Mouse (Mus musculus): ENCODE measurements around the gene Gm49342.
"Not testable (repeated sequence)": the region's sequence is repeated elsewhere in the genome, so short reads cannot be mapped to it uniquely, and the experiment has no call there.

The Gm49342 gene

DNA sequence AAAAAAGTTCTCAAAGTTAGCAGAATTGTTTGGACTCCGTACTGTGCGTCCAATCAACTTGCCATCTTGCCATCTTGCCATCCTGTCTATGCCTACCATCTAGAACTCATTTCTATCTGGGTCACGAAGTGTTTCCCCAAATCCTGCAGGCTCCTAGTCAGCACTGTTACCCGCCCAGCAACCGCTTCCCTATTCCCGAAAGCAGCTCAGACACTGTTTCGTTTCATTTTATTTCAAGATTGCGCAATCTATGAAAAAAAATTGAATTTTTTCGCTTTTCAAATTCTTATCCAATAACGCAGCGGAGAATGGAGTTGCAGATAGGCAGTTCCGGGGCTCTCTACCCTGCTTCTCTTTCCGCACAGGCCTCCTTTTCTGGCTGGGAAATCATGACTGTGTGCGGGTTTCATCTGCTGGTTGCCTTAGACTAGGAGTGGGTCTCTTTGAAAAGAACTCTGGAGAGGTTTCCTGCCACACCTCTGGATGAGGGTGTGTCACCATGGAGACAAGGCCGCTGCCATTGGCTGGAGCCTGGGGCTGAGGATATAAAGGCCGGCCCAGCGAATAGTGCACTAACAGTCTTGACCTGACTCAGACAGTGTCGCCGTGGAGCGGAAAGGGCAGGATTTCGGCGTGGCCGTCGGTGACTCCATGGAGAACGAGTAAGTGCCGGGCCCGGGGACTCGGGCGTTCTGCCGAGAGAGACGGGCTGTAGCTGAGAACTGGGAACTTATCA, at the start of gene Gm49342:
Gene Gm49342, plus strand, starts transcription at position 586 of the 736 bp plus-strand sequence.
- peak; percentile 89 for DNase-seq (ENCODE audit: low read depth)

DNA sequence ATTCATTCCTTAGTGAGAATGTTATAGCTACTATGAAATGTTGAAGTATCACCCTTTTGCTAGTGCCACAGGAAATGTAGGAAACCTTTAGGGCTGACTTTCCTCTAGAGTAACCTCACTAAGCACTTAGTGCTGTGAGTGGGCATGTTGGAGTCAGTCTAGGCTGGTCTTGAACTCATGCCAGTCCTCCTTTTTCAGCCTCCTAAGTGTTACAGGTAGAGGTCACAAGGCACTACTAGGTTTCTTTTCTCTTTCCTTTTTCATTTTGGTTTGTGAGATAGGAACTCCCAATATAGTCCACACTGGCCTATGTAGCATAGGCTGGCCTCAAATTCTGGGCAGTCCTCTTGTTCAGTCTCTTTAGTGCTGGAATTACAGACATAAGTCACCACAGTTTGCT, 48.9 kb upstream of the Gm49342 start:
- DNase-seq (ENCODE audit: low read depth), result no peak

DNA sequence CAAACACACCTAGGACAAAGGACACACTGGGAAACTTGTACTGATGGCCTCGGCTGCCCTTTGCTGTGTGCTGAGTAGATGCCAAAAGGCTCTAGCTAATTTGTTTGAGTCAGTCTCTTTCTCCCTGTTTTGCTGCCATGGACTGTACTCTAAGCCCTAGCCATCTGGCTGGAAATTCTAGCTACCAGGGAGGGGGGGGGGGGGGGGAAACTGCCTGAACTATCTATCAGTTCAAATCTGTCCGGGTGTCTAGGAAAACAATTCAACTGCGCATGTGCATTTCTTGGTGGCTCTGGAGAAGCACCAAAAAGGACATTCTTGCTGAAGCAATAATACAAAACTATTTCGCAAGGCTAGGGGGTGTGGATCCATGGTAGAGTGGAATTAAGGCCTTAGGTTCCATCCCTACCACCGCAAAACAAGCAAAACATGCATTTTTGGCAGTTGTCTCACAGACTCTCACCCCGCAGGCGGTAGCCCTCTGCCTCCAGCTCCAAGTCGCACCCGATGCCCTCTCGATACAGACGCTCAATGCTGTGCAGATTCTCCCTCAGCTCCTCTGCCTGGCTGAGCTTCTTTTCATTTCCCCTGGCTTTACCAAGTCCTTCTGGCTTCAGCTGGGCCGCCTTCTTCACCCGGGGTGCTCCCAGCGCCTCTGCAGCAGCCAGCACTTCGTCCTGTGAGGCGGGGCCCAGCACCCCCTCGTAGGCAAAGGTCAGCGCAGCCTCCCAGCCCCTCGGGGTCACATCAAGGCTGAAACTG, 48.2 kb upstream of the Gm49342 start:
- DNase-seq (ENCODE audit: low read depth), result no peak

DNA sequence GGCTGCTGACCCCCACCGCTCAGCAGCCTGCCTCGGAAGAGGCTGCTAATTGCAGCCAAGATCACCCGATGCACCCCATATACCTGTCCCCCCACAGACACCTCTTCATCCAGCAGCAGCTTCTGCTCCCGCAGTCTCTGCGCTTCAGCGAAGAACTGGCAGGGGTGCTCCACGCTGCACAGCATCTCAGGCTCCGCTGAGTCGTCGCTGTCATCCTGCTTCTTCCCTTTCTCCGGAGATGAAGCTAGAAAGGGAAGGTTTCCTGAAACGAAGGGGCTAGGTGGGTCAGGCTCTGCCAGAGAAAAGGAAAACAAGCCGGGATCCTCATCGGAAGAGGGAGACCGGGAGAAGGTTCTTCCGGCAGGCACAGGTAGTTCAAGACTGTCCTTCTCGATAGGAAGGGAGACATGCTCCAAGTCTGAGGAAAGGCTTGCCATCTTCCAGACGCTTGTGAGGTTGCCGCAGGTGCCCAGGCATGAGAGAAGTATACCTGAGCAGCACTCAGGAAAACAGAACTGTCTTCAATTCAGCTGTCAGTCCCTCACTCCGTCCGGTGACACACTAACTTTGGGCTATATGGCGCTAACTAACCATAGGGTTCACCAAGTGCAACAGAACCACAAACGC, 47.5 kb upstream of the Gm49342 start:
- no peak for DNase-seq (ENCODE audit: low read depth)

DNA sequence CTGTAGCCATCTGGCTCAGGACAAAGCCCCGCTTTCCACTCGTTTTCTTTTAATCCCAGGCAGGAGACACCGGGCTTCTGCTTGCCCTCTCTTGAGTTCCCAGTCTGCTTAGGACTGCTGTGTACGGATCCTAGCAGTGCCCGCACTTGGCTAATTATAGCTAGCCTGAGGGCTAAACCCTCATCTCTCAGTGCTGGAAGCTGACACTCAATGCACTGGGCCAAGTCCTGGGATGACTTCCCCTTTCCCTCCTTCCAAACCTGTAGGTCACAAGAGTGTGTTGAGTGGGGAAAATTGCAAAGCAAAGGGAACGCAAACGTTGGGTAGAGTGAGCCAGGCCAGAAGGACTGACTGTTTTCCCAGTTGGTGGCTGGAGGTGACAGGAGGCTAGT, 46.9 kb upstream of the Gm49342 start, which contains the start of gene Klhl33:
Gene Klhl33, minus strand, starts transcription at position 134 of the 392 bp plus-strand sequence.
- no peak for DNase-seq (ENCODE audit: low read depth)

DNA sequence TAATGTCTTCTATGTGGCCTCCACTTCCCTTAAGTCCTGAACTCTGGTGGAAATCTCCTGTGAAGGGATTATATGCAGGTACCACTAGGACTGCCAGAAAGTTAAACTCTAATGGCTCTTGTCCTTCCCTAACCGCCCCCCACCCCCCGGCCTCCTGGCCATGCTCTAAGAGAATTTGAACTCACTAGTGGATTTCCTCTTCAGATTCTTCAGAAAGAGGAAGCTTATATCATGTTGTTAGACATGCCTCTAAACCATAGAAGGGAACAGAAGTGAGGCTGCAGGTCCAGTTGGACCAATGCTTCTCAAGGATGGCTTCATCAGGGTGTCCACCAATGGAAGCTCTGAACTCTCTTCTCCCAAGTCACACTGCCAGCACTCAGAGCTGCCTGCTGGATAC, 46.3 kb upstream of the Gm49342 start:
- DNase-seq (ENCODE audit: low read depth), result not testable (repeated sequence)

DNA sequence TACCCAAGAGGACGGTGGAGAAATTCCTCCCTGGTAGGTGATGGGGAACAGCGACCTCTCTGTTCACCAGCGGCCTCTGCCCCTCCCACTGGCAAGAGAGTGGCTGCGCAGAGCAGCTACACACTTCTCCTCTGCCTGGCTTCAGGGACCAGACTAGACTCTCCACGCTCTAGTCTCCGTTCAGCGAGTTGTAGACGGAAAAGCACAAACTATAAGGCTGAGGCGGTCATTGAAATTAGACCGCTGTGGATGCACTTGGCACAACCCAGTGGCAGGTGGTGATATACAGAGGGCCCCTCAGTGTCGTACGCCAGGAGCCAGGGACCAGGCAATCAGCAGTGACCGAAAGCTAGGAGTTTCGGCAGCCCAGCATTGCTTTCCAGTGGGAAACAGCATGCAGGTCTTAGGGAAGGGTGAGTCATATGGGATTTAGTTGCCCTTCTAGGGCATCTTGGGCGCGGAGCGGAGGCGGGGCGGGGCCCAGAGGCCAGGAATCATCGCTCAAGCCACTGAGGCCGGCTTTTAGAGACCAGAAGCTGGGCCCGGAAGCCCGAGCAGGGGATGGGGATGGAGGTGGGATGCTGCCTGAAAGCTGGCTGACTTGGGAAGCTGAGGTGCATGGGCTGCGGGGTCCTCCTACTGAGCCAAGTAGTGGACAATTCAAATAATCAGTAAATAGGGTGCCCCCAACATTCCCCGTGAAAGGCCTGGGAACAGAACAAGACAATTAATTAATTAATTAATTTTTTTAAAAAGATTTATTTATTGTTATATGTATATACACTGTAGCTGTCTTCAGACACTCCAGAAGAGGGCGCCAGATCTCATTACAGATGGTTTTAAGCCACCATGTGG, 40.1 kb upstream of the Gm49342 start:
- DNase-seq (ENCODE audit: low read depth), result no peak

DNA sequence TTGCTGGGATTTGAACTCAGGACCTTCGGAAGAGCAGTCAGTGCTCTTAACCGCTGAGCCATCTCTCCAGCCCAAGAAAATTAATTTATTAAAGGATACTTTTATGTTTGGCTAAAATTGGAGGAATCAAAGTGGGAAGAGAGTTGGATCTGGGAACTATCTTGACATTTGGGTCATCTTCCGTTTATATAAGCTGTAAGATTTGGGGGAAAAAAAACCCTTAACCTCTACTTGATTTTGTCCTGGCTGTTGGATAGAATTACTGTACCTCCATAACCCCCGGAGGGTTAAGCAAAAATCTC, 39.5 kb upstream of the Gm49342 start:
- DNase-seq (ENCODE audit: low read depth), result no peak

DNA sequence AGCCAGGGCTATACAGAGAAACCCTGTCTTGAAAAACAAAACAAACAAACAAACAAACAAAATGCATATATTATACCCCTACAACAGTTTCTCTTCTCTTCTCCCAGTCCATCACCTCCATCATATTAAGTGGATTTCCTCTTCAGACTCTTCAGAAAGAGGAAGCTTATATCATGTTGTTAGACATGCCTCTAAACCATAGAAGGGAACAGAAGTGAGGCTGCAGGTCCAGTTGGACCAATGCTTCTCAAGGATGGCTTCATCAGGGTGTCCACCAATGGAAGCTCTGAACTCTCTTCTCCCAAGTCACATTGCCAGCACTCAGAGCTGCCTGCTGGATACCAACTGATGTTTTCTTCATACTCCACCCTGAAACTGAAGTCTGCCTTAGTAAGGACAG, 39.0 kb upstream of the Gm49342 start:
- not testable (repeated sequence) for DNase-seq (ENCODE audit: low read depth)

DNA sequence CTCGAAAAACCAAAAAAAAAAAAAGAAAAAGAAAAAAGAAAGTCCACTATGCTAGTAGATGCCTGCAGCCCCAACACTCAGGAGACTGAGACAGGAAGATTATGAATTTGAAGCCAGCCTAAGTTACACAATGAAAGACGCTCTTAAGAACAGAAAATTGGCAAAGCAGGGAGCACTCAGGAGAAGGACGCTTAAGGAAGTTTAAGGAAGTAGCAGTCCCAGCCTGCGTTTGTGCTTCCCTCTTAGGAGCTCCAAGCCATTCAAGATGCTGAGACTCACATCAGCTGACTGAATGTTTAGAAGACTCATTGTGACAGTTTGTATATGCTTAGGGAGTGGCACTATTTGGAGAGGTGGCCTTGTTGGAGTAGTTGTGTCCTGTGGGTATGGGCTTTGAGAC, 36.2 kb upstream of the Gm49342 start:
- no peak for DNase-seq (ENCODE audit: low read depth)

DNA sequence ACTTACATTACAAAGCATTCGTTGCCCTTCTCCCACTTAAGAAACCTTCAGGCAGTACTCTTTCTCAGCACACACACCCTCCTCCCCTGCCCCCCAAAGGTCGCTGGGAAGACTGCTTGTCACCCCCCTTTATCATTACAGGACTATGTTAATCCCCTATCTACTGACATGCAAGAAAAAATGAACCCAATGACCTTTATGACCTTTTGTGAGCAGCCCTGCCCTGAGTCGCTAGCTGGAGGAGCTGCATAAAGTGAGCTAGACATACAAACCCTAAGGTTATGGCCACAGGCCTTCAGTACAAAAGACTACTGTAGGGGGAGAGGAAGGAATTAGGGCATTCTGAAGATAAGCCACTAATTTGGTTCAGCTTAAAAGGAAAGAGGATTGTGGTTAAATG, 33.0 kb upstream of the Gm49342 start:
- DNase-seq (ENCODE audit: low read depth), result no peak

DNA sequence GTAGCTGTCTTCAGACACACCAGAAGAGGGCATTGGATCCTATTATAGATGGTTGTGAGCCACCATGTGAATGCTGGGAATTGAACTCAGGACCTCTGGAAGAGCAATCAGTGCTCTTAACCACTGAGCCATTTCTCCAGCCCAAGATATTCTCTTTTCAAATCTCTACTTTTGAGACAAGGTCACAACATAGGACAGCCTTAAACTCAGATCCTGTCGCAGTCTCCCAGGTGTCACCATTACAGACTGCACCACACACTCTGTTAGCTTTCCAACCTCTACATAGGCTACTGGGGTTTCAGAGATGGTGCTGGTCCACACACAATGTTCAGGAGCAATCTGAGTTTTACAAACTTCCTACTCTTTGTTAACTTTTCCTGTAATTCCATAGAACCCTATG, 20.9 kb upstream of the Gm49342 start:
- DNase-seq (ENCODE audit: low read depth), result not testable (repeated sequence)

DNA sequence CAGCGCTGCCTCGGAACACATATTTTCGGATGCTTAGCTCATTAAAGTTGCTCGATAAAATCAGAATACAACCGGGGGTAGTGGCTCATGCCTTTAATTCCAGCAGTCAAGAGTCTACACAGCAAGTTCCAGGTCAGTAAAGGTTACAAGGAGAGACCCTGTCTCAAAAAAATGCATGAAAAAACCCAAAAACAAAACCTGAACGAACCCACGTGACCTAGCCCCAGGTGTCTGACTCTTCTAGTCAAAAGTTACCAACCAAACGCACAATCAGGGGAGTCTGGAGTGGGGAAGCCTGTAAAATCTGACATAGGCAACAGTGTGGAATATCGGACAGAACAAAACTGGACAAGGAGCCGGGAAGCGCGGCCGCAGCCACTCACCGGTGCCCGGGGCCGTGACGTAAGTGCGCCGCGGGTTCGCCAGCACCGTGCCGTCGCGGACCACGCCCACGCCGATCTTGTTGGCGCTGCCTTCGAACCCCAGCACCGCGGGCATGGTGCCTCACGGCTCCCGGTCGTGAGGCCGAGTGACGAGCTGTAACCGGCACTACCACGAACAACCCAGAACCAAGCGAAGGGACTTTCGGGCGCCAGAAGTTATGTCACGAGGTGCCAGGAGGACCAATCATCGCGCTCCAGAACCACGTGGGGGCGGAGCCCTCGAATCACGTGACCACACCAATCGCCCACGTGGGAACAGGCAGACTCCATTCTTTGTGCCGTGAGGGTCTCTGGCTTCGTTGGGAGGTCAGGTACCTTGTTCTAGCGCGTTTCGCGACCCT, 19.8 kb upstream of the Gm49342 start, which contains the start of the genes Osgep and Apex1:
Gene Osgep, minus strand, starts transcription at position 613 of the 784 bp plus-strand sequence.
Gene Apex1, plus strand, starts transcription at position 688 of the 784 bp plus-strand sequence.
- peak; percentile 95 for DNase-seq (ENCODE audit: low read depth)

DNA sequence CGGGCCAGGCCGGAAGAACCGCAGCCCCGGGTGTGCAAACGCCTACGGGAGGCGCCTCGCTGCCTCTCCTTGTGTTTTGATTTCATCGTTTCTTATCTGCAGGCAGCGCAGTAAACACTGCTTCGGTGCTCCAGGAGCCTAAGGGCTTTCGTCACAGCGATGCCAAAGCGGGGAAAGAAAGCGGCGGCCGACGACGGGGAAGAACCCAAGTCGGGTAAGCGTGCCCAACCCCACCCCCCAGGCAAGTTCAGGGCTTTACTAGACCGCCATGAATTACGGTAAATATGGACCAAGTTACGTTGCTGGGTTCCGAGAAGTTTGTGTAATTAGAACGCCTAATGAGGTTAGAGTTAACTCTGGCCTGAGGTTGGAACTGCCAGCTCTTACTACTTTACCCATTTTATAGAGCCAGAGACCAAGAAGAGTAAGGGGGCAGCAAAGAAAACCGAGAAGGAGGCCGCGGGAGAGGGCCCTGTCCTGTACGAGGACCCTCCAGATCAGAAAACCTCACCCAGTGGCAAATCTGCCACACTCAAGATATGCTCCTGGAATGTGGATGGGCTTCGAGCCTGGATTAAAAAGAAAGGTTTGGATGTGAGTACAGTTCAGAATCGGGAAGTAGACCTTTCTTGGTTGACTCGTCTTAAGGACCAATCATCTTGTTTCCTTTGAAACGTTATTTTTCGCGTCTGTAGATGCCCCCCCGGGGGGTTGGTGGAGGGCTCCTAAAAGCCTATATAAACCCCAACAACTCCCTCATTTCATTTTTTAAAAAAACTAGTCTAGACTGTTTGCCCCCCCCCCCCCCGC, 19.0 kb upstream of the Gm49342 start:
- no peak for DNase-seq (ENCODE audit: low read depth)

DNA sequence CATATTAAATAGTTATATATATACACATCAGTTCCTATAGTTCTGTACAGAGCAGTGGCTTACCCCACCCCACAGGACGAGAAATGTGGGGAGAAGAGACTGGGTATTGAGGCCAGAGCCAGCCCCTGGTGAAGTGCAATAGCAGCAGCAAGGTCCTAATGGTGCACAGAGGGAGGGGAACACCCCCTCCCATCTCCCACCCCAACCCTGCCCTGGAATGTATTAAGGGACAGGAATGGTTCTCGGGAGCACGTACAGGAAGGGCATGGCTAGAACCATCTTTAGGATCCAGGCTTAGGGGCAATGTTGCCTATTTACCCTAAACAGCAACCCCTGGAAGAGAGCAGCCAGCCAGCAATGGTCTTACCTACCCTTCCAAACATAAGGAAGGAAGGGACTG, 17.0 kb upstream of the Gm49342 start:
- DNase-seq (ENCODE audit: low read depth), result no peak

DNA sequence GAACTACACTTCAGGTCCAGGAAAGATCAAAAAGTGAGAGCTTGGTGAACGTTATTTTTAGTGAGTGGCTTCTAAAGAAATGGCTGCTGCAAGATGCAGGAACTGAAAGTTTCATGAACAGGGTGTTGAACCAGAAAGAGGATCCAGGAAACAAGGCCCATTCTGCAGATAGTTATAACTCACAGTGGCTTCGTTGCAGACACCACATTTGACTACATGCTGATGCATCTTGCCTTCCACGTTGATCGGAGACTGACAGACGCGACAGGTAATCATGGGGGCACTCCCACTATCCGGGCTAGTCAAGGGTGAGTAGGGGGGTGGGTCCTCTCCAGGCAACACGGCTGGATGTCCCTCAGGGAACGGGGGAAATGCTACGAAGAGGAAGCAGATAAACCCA, 14.4 kb upstream of the Gm49342 start:
- DNase-seq (ENCODE audit: low read depth), result no peak

DNA sequence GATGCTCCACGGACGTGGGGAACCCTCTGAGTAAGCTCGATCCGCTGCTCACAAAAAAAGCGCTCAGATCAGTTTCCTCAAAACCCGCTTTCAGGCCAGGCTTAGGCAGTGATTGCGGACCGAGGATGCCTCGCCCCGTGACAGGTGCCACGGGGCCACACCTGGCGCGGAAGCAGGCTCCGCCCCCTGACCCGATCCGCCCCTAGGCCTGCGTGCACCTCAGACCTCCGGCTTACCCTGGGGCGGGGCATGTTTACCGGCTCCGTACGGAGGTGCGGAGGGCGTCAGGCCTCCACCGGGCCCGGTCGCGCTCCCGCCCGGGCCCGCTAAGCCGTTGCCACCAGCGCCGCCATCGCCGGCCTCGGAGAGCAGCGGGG, 14.0 kb upstream of the Gm49342 start:
- DNase-seq (ENCODE audit: low read depth), result no peak

DNA sequence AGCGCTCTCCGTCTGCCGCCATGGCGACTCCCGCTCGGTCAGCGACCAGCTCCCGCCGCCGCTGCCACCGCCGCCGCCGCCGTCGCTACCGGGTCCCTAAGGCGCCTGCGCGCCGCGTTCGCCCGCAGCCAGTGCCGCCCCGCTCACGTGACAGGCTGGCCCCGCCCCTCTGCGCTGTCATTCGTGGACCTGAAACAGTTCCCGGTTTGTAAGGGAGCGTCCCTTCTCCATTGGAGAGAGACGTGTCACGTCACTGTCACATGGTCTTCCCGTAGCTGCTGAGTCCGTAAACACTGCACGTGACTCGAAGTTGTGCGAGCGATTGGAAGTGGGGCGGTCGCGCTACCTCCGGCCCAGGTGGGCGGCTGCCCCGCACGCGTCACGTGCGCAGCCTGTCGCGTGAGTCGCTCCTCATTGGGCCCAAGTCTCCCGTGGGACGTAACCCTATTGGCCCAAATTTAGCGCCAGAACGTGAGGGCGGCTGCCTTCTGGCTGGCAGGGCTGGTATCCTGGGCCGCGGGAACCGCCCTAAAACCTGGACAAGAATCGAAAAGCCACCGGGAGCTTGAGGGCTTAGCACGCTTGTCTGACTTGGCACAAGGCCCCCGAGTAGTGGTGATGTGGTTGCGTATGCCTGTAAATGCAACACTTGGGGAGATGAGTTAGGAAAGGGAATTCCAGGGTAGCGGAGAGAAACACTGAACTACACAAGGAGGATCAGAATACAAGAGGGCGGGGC, 13.4 kb upstream of the Gm49342 start, which contains the start of the genes Pip4p1 and Pnp:
Gene Pip4p1, minus strand, starts transcription at position 103 of the 739 bp plus-strand sequence.
Gene Pnp, plus strand, starts transcription at position 329 of the 739 bp plus-strand sequence.
- DNase-seq (ENCODE audit: low read depth), result peak; percentile 96

DNA sequence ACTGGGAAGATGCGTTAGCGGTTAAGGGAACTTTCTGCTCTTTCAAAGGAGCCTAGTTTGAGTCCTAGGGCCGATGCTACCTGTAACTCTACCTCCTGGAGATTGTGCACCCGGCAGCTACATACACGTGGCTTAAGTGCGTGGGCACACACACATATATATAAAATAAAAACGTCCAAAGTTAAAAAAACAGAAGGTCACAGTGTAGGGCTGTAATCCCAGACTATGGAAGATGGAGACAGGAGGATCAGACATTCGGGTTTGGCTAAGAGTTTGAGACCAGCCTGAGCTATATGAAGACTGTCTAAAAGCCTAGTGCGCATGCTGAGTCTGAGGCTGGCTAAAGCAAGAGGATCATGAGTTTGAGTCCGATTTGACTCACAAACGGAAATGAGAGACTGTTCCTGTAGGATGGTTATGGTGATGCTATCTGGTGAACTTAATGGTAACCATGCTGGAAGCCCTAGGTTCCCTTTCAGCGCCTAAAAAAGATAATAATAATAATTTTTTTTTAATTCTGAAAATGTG, 12.8 kb upstream of the Gm49342 start:
- no peak for DNase-seq (ENCODE audit: low read depth)

Data from c-Kit-positive CD71-negative TER-119-negative erythroid progenitor cells, embryonic 14.5 days (primary cell).